Mouse (Mus musculus): ENCODE measurements around the gene Snx18. TPM values are rescaled to one million over a fixed set of nuclear protein-coding genes. Genes with fewer than 3 reads are reported as not detected.

Gene Snx18
- polyA plus RNA-seq, 1 experiment: 14.5 TPM

DNA sequence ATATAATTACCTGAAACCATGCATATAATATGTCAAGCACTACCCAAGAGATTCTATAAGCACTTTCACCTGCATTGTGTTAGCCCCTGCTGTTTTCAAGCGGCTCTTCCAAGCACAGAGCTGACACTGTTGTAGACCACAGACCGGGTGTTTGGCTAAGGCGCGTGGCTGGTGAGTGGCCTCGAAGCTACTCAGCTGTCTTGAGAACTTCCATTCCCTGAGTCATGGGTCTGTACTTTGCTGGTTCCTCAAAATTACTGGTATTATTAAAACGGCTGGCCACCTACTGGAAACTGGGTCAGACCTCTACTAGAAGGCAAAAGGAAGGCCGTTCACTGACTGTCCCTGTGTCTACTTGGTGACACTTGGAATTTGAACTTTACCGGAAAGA lies 4.5 kb upstream of the Snx18 start:
- H3K27ac ChIP-seq (replicated peaks; ENCODE audit: low read depth, low read length): peak overlapping the region; percentile 16; the same call in 1 of the 2 replicates
- H3K4me3 ChIP-seq (ENCODE audit: insufficient read depth, low read depth, low read length): no peak overlapping the region
- H3K4me1 ChIP-seq (ENCODE audit: control insufficient read depth, insufficient read depth, insufficient read length, low read length): no peaks in the 10 kb centered on the region

DNA sequence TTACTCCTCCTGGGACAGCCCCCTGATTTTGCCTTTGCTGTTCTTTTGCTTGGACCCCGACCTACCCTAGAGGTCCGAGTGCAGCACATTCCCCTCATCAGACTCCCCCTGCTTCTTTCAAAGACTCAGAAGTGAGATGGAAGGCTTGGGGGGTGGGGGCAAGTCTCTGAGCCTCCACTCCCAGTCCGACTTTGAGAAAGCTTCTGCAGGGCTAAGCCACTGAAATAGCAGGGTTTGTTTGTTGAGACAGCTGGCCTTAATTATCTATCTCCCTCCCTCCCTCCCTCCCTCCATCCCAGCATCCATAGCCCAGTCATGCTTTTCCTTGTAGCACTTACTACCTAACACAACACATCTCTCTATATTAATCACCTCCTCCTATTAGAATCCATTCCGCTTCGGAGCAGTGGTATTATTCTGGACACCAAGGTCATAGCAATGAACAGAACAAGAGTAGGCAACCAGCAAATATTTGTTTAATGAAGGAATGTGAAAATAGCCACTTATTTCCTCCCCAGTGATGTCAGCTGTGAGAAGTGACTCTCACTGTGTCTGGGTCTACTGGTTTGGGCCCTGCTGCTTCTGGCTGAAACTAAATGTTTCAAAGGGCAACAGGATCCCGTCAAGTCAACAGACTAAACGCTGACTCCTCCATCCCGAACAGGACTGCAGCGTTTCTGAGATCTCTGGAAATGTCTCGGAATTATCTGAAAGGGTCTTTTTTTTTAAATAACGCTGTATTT lies 3.9 kb upstream of the Snx18 start:
- no peak overlapping the region for H3K4me3 ChIP-seq (ENCODE audit: insufficient read depth, low read depth, low read length)
- peaks cover 2% of the 10 kb centered on the region; the same call in 1 of the 2 replicates for H3K4me1 ChIP-seq (ENCODE audit: control insufficient read depth, insufficient read depth, insufficient read length, low read length)
- no peak overlapping the region for H3K27ac ChIP-seq (replicated peaks; ENCODE audit: low read depth, low read length)

GRCm38 (mm10) chr13:113619003-113619402 lies 639 bp upstream of the Snx18 start:
- H3K4me1 ChIP-seq (ENCODE audit: control insufficient read depth, insufficient read depth, insufficient read length, low read length): peaks cover 13% of the 10 kb centered on the region
- no peak overlapping the region for H3K4me3 ChIP-seq (ENCODE audit: insufficient read depth, low read depth, low read length)
- H3K27ac ChIP-seq (replicated peaks; ENCODE audit: low read depth, low read length): no peak overlapping the region

- Histone ChIP-seq H3K4me3 (ENCODE audit: insufficient read depth, low read depth, low read length) (peak overlapping the region; percentile 97), H3K4me1 (ENCODE audit: control insufficient read depth, insufficient read depth, insufficient read length, low read length) (peaks cover 20% of the 10 kb centered on the region), H3K27ac (replicated peaks; ENCODE audit: low read depth, low read length) (peak overlapping the region; percentile 80)
Measured at GRCm38 (mm10) chr13:113617338-113617890, 950 bp downstream of the Snx18 start.

- H3K4me3 ChIP-seq (ENCODE audit: insufficient read depth, low read depth, low read length): peak overlapping the region; percentile 97
- H3K4me1 ChIP-seq (ENCODE audit: control insufficient read depth, insufficient read depth, insufficient read length, low read length): peaks cover 24% of the 10 kb centered on the region
- peak overlapping the region; percentile 80 for H3K27ac ChIP-seq (replicated peaks; ENCODE audit: low read depth, low read length)
Measured at GRCm38 (mm10) chr13:113616751-113617337, 1.5 kb downstream of the Snx18 start.

- H3K4me1 ChIP-seq (ENCODE audit: control insufficient read depth, insufficient read depth, insufficient read length, low read length): peaks cover 29% of the 10 kb centered on the region
- peak overlapping the region; percentile 80 for H3K27ac ChIP-seq (replicated peaks; ENCODE audit: low read depth, low read length)
- H3K4me3 ChIP-seq (ENCODE audit: insufficient read depth, low read depth, low read length): peak overlapping the region; percentile 97
Measured at GRCm38 (mm10) chr13:113615971-113616671, 2.2 kb downstream of the Snx18 start.

DNA sequence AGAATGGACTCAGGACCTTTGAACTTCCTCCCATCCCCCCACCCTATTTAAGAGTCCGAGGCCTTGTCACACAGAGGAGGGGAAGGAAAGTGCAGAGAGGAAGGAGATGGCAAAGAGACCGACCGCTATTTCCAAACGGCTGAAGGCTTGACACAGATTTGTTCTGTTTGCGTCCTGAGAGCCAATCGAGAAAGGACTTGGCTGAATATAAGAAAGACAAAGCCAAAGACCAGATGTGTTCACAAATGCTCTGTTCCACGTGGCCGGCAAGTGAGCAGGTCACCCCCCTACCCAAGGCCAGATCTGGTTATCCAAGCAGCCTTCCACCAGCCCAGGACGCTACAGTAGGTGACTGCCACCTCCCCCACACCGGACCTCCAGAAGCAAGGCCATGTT lies 2.8 kb downstream of the Snx18 start:
- Histone ChIP-seq H3K4me1 (ENCODE audit: control insufficient read depth, insufficient read depth, insufficient read length, low read length) (peaks cover 29% of the 10 kb centered on the region), H3K4me3 (ENCODE audit: insufficient read depth, low read depth, low read length) (peak overlapping the region; percentile 97), H3K27ac (replicated peaks; ENCODE audit: low read depth, low read length) (peak overlapping the region; percentile 80)

- Histone ChIP-seq H3K4me3 (ENCODE audit: insufficient read depth, low read depth, low read length) (peak overlapping the region; percentile 97), H3K4me1 (ENCODE audit: control insufficient read depth, insufficient read depth, insufficient read length, low read length) (peaks cover 33% of the 10 kb centered on the region), H3K27ac (replicated peaks; ENCODE audit: low read depth, low read length) (peak overlapping the region; percentile 80)
Measured at GRCm38 (mm10) chr13:113614635-113615545, 3.5 kb downstream of the Snx18 start.

GRCm38 (mm10) chr13:113613882-113614281 lies 4.5 kb downstream of the Snx18 start:
- Histone ChIP-seq H3K27ac (replicated peaks; ENCODE audit: low read depth, low read length) (peak overlapping the region; percentile 14; the same call in 1 of the 2 replicates), H3K4me3 (ENCODE audit: insufficient read depth, low read depth, low read length) (peak overlapping the region; percentile 39), H3K4me1 (ENCODE audit: control insufficient read depth, insufficient read depth, insufficient read length, low read length) (peaks cover 37% of the 10 kb centered on the region)

GRCm38 (mm10) chr13:113613341-113613740 lies 5.0 kb downstream of the Snx18 start:
- peak overlapping the region; percentile 27; the same call in 1 of the 2 replicates for H3K27ac ChIP-seq (replicated peaks; ENCODE audit: low read depth, low read length)
- H3K4me1 ChIP-seq (ENCODE audit: control insufficient read depth, insufficient read depth, insufficient read length, low read length): peaks cover 37% of the 10 kb centered on the region
- peak overlapping the region; percentile 39 for H3K4me3 ChIP-seq (ENCODE audit: insufficient read depth, low read depth, low read length)

- H3K27ac ChIP-seq (replicated peaks; ENCODE audit: low read depth, low read length): peak overlapping the region; percentile 35
- H3K4me3 ChIP-seq (ENCODE audit: insufficient read depth, low read depth, low read length): peak overlapping the region; percentile 39
- H3K4me1 ChIP-seq (ENCODE audit: control insufficient read depth, insufficient read depth, insufficient read length, low read length): peaks cover 40% of the 10 kb centered on the region
Measured at GRCm38 (mm10) chr13:113612141-113612950, 6.0 kb downstream of the Snx18 start.

GRCm38 (mm10) chr13:113610732-113611500 lies 7.4 kb downstream of the Snx18 start:
- no peak overlapping the region for H3K27ac ChIP-seq (replicated peaks; ENCODE audit: low read depth, low read length)
- peaks cover 35% of the 10 kb centered on the region for H3K4me1 ChIP-seq (ENCODE audit: control insufficient read depth, insufficient read depth, insufficient read length, low read length)
- H3K4me3 ChIP-seq (ENCODE audit: insufficient read depth, low read depth, low read length): no peak overlapping the region

DNA sequence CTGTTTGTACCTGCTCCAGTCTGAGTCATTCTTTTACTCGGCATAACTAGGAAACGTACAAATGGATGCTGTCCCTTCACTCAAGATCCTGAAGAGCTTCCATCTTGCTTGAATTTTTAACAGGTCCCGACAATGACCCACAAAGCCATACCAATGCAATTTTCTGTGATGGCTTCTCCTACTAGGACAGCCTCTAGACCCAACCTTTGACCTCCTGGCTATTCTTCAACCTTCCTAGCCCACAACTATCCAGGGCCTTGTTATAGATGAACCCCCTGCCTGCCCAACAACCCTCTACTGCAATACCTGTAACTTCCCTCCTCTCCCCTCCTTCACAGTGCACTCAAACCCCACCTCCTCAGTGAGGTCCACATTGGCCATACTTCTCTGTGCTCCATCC lies 8.9 kb downstream of the Snx18 start:
- H3K4me1 ChIP-seq (ENCODE audit: control insufficient read depth, insufficient read depth, insufficient read length, low read length): peaks cover 39% of the 10 kb centered on the region
- H3K4me3 ChIP-seq (ENCODE audit: insufficient read depth, low read depth, low read length): no peak overlapping the region
- H3K27ac ChIP-seq (replicated peaks; ENCODE audit: low read depth, low read length): no peak overlapping the region
